Mouse (Mus musculus) forebrain, embryonic 14.5 days (tissue): ENCODE measurements around the gene Sephs1. TPM values are rescaled to one million over a fixed set of nuclear protein-coding genes. Genes with fewer than 3 reads are reported as not detected.
A peak's percentile ranks its signal among the peaks of the same experiment; 100 is the strongest.

Experiments used
- ATAC-seq: fragments of 200-750 bp; cut with Nextera tagmentation; 2 replicates; pipeline ENCODE4 v1.8.0; 2017; ENCODE audit warnings: mild to moderate bottlenecking, moderate library complexity
- DNase-seq: peaks from one replicate; pipeline ENCODE4 v3.0.0-alpha.2; 2015; ENCODE audit warnings: low spot score
- H3K27ac ChIP-seq: fragments of 300-500 bp; sonication (generic); 2 replicates; pipeline ENCODE4 v1.5.1; 2014; ENCODE audit warnings: low read depth, mild to moderate bottlenecking, control low read depth, low read length, moderate library complexity
- H3K27me3 ChIP-seq: fragments of 300-500 bp; sonication (generic); replicated peaks from 2 replicates; pipeline ENCODE4 v1.6.1; 2014; ENCODE audit warnings: low read length, control low read depth, mixed read lengths; ENCODE audit not compliant: control insufficient read depth, insufficient read depth
- H3K36me3 ChIP-seq: fragments of 300-500 bp; sonication (generic); 2 replicates; pipeline ENCODE4 v1.6.1; 2014; ENCODE audit warnings: low read length, control low read depth; ENCODE audit not compliant: control insufficient read depth, insufficient read depth
- H3K4me1 ChIP-seq: fragments of 300-500 bp; sonication (generic); 2 replicates; pipeline ENCODE4 v1.6.1; 2014; ENCODE audit warnings: antibody characterized with exemption, low read length, control low read depth; ENCODE audit not compliant: control insufficient read depth, insufficient read depth
- H3K4me2 ChIP-seq: fragments of 300-500 bp; sonication (generic); 2 replicates; pipeline ENCODE4 v1.6.1; 2014; ENCODE audit warnings: mild to moderate bottlenecking, control low read depth, low read length
- H3K4me3 ChIP-seq: fragments of 300-500 bp; sonication (generic); 2 replicates; pipeline ENCODE4 v1.5.1; 2014; ENCODE audit warnings: low read depth, low read length, control low read depth
- H3K9ac ChIP-seq: fragments of 300-500 bp; sonication (generic); 2 replicates; pipeline ENCODE4 v1.6.1; 2014; ENCODE audit warnings: mild to moderate bottlenecking, low read length, control low read depth, moderate library complexity
- H3K9me3 ChIP-seq: fragments of 300-500 bp; sonication (generic); replicated peaks from 2 replicates; pipeline ENCODE4 v1.6.1; 2016; ENCODE audit warnings: low read length, control low read depth, mixed read lengths; ENCODE audit not compliant: control insufficient read depth
- WGBS: fragments of 180-500 bp; shearing (Covaris S2); extraction: QIAGEN DNeasy Blood & Tissue Kit; methylation state at CpG from one replicate; pipeline ENCODE4 v1.1.7; 2014; 5-methylcytosine and 5-hydroxymethylcytosine counted together
- polyA plus RNA-seq: library from polyadenylated mRNA; unstranded; fragments of >200 nt; fragmentation: Nextera tagmentation; extraction: Ambion mirVana; gene quantifications from 2 replicates; pipeline ENCODE4 v1.2.1, GENCODE M21; 2014

Gene Sephs1
- 88.5 and 102 TPM in 2 replicates for polyA plus RNA-seq

GRCm38 (mm10) chr2:4881350-4882248 is at the start of gene Sephs1:
Sephs1 (plus strand) TSS chr2:4881564.
- Histone ChIP-seq H3K4me2 (peak within 1 kb of the TSS; percentile 83), H3K9ac (peak within 1 kb of the TSS; percentile 99), H3K36me3 (peaks cover 15% of the 10 kb centered on the region), H3K4me1 (peaks cover 12% of the 10 kb centered on the region), H3K4me3 (peak within 1 kb of the TSS; percentile 90), H3K9me3 (no peaks in the 10 kb centered on the region), H3K27ac (peak within 1 kb of the TSS; percentile 100), H3K27me3 (no peaks in the 10 kb centered on the region)
- under 1% methylated on average over 72 of the region's 115 CpGs for WGBS
- DNase-seq: peak; percentile 94
- ATAC-seq: peak; percentile 82

- Histone ChIP-seq H3K27me3 (no peaks in the 10 kb centered on the region), H3K4me1 (no peaks in the 10 kb centered on the region), H3K9ac (no peak overlapping the region), H3K9me3 (no peaks in the 10 kb centered on the region), H3K4me3 (no peak overlapping the region), H3K36me3 (no peaks in the 10 kb centered on the region), H3K27ac (no peak overlapping the region), H3K4me2 (no peak overlapping the region)
- ATAC-seq (no peak), DNase-seq (no peak)
- 73% methylated on average over 4 of the region's 4 CpGs for WGBS
Observed at GRCm38 (mm10) chr2:4832166-4832565, 49.2 kb upstream of the Sephs1 start.

GRCm38 (mm10) chr2:4849449-4849848 is 31.9 kb upstream of the Sephs1 start:
- H3K4me1 ChIP-seq: no peaks in the 10 kb centered on the region
- H3K36me3 ChIP-seq: no peaks in the 10 kb centered on the region
- no peak for ATAC-seq
- no peaks in the 10 kb centered on the region for H3K27me3 ChIP-seq
- no peak for DNase-seq
- no peak overlapping the region for H3K4me3 ChIP-seq
- no peak overlapping the region for H3K9ac ChIP-seq
- WGBS: 66% methylated on average over 2 of the region's 2 CpGs
- no peaks in the 10 kb centered on the region for H3K9me3 ChIP-seq
- H3K4me2 ChIP-seq: no peak overlapping the region
- H3K27ac ChIP-seq: no peak overlapping the region

- H3K4me3 ChIP-seq: no peak overlapping the region
- H3K4me2 ChIP-seq: no peak overlapping the region
- no peak overlapping the region for H3K27ac ChIP-seq
- no peak for DNase-seq
- H3K36me3 ChIP-seq: no peaks in the 10 kb centered on the region
- H3K9ac ChIP-seq: no peak overlapping the region
- no peaks in the 10 kb centered on the region for H3K4me1 ChIP-seq
- no peaks in the 10 kb centered on the region for H3K27me3 ChIP-seq
- H3K9me3 ChIP-seq: no peaks in the 10 kb centered on the region
- ATAC-seq: no peak
- 81% methylated on average over 5 of the region's 5 CpGs for WGBS
Observed at GRCm38 (mm10) chr2:4857186-4857585, 24.2 kb upstream of the Sephs1 start.

- H3K9ac ChIP-seq: no peak overlapping the region
- H3K4me3 ChIP-seq: no peak overlapping the region
- H3K27ac ChIP-seq: no peak overlapping the region
- DNase-seq (no peak), ATAC-seq (no peak)
- H3K9me3 ChIP-seq: no peaks in the 10 kb centered on the region
- H3K27me3 ChIP-seq: no peaks in the 10 kb centered on the region
- no peaks in the 10 kb centered on the region for H3K4me1 ChIP-seq
- no peaks in the 10 kb centered on the region for H3K36me3 ChIP-seq
- 86% methylated on average over 10 of the region's 10 CpGs for WGBS
- H3K4me2 ChIP-seq: no peak overlapping the region
Observed at GRCm38 (mm10) chr2:4858161-4858560, 23.2 kb upstream of the Sephs1 start.

- Histone ChIP-seq H3K9ac (no peak overlapping the region), H3K27me3 (no peaks in the 10 kb centered on the region), H3K4me1 (no peaks in the 10 kb centered on the region), H3K27ac (no peak overlapping the region), H3K36me3 (no peaks in the 10 kb centered on the region), H3K4me2 (no peak overlapping the region), H3K4me3 (no peak overlapping the region), H3K9me3 (no peaks in the 10 kb centered on the region)
- ATAC-seq (peak; percentile 83), DNase-seq (peak; percentile 85)
- 50% methylated on average over 7 of the region's 7 CpGs for WGBS
Observed at GRCm38 (mm10) chr2:4864008-4864816, 17.2 kb upstream of the Sephs1 start.

GRCm38 (mm10) chr2:4864817-4865296 is 16.5 kb upstream of the Sephs1 start:
- no peak overlapping the region for H3K4me2 ChIP-seq
- ATAC-seq (peak; percentile 40; the same call in 1 of the 2 replicates), DNase-seq (no peak)
- no peak overlapping the region for H3K9ac ChIP-seq
- no peaks in the 10 kb centered on the region for H3K4me1 ChIP-seq
- no peaks in the 10 kb centered on the region for H3K36me3 ChIP-seq
- H3K27me3 ChIP-seq: no peaks in the 10 kb centered on the region
- no peaks in the 10 kb centered on the region for H3K9me3 ChIP-seq
- no peak overlapping the region for H3K27ac ChIP-seq
- no peak overlapping the region for H3K4me3 ChIP-seq
- WGBS: 51% methylated on average over 9 of the region's 9 CpGs

GRCm38 (mm10) chr2:4868028-4868725 is 13.2 kb upstream of the Sephs1 start:
- H3K27ac ChIP-seq: no peak overlapping the region
- no peaks in the 10 kb centered on the region for H3K4me1 ChIP-seq
- no peaks in the 10 kb centered on the region for H3K9me3 ChIP-seq
- ATAC-seq (no peak), DNase-seq (no peak)
- no peaks in the 10 kb centered on the region for H3K36me3 ChIP-seq
- no peak overlapping the region for H3K9ac ChIP-seq
- H3K4me2 ChIP-seq: no peak overlapping the region
- WGBS: 84% methylated on average over 12 of the region's 12 CpGs
- H3K27me3 ChIP-seq: no peaks in the 10 kb centered on the region
- no peak overlapping the region for H3K4me3 ChIP-seq
